Mouse (Mus musculus) embryonic facial prominence, embryonic 14.5 days (tissue): ENCODE results near the gene Tnk2. TPM values are rescaled to one million over a fixed set of nuclear protein-coding genes. Genes with fewer than 3 reads are reported as not detected.
A peak's percentile ranks its signal among the peaks of the same experiment; 100 is the strongest.

Experiments
- ATAC-seq: fragments of 200-750 bp; cut with Nextera tagmentation; 2 replicates; pipeline ENCODE4 v1.8.0; 2017; ENCODE audit warnings: low read depth, moderate number of reproducible peaks, moderate TSS enrichment
- DNase-seq: peaks from one replicate; pipeline ENCODE4 v3.0.0-alpha.2; 2015; ENCODE audit warnings: low spot score
- H3K27ac ChIP-seq: fragments of 300-500 bp; sonication (generic); replicated peaks from 2 replicates; pipeline ENCODE4 v1.5.1; 2014; ENCODE audit warnings: low read depth, mild to moderate bottlenecking, low read length, moderate library complexity
- H3K27me3 ChIP-seq: fragments of 300-500 bp; sonication (generic); replicated peaks from 2 replicates; pipeline ENCODE4 v1.6.1; 2014; ENCODE audit warnings: low read length; ENCODE audit not compliant: control insufficient read depth, insufficient read depth
- H3K36me3 ChIP-seq: fragments of 300-500 bp; sonication (generic); 2 replicates; pipeline ENCODE4 v1.6.1; 2014; ENCODE audit warnings: low read length, mixed read lengths; ENCODE audit not compliant: control insufficient read depth, insufficient read depth
- H3K4me1 ChIP-seq: fragments of 300-500 bp; sonication (generic); 2 replicates; pipeline ENCODE4 v1.6.1; 2014; ENCODE audit warnings: antibody characterized with exemption, low read length; ENCODE audit not compliant: control insufficient read depth, insufficient read depth
- H3K4me2 ChIP-seq: fragments of 300-500 bp; sonication (generic); 2 replicates; pipeline ENCODE4 v1.6.1; 2014; ENCODE audit warnings: low read depth, mild to moderate bottlenecking, low read length, moderate library complexity, mixed read lengths
- H3K4me3 ChIP-seq: fragments of 300-500 bp; sonication (generic); 2 replicates; pipeline ENCODE4 v1.5.1; 2014; ENCODE audit warnings: low read depth, mild to moderate bottlenecking, low read length
- H3K9ac ChIP-seq: fragments of 300-500 bp; sonication (generic); 2 replicates; pipeline ENCODE4 v1.6.1; 2014; ENCODE audit warnings: low read depth, mild to moderate bottlenecking, low read length, moderate library complexity, mixed read lengths
- H3K9me3 ChIP-seq: fragments of 300-500 bp; sonication (generic); 2 replicates; pipeline ENCODE4 v1.6.1; 2016; ENCODE audit warnings: low read length; ENCODE audit not compliant: control insufficient read depth
- WGBS: fragments of 180-500 bp; shearing (Covaris S2); extraction: QIAGEN DNeasy Blood & Tissue Kit; methylation state at CpG from one replicate; pipeline ENCODE4 v1.1.7; 2014; 5-methylcytosine and 5-hydroxymethylcytosine counted together
- polyA plus RNA-seq: library from polyadenylated mRNA; unstranded; fragments of >200 nt; fragmentation: Nextera tagmentation; extraction: Ambion mirVana; gene quantifications from 2 replicates; pipeline ENCODE4 v1.2.1, GENCODE M21; 2014

Gene Tnk2
- polyA plus RNA-seq, 1 experiment from 2014 or later: 14.8 TPM

- Histone ChIP-seq H3K4me3 (peak overlapping the region; percentile 83), H3K27ac (peak overlapping the region; percentile 91; the same call in 1 of the 2 replicates), H3K4me2 (peak overlapping the region; percentile 93), H3K36me3 (no peaks in the 10 kb centered on the region), H3K9ac (peak overlapping the region; percentile 84; the same call in 1 of the 2 replicates), H3K9me3 (no peaks in the 10 kb centered on the region), H3K4me1 (peaks cover 10% of the 10 kb centered on the region; the same call in 1 of the 2 replicates), H3K27me3 (no peaks in the 10 kb centered on the region)
- ATAC-seq: no peak
- DNase-seq: no peak
- WGBS: 10% methylated on average over 8 of the region's 8 CpGs
These were observed 35.3 kb upstream of the Tnk2 start for GRCm38 (mm10) chr16:32608344-32608711.

DNA sequence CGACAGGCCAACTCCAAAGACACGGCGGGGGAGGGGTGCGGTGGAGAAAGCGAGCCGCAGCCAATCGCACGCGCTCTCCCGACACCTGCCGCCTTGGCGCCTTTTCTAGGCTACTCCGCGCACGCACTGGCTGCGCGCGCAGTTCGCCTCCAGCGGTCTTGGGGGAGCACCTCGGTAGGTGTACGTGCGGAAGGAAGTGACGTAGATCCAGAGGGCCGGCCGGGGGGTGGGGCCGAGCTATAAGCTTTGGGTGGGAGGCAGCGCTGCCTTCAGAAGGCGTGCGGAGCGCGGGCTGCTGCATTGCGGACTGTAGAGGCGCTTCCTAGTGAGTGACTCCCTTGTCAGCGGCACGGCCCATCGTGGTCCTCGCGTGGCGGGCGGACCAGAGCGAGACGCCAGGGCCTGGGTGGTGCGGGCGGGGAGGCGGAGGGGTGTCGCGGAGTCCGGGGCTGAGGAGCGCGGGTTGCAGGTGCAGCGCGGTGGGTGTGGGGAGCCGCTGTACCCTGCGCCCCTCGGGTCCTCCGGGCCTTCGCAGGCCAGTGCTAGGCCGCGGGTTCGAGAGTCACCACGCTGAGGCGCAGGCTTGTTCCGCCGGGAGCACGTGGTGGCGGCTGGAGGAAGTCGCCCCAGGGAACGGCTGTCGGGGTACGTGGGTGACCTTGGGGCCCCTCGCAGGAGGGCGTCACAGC is 34.8 kb upstream of the Tnk2 start, which contains the start of gene Tfrc:
Gene Tfrc (plus strand): TSS at position 209 of the 689 bp plus-strand sequence.
- Histone ChIP-seq H3K4me1 (peaks cover 10% of the 10 kb centered on the region; the same call in 1 of the 2 replicates), H3K36me3 (no peaks in the 10 kb centered on the region), H3K27me3 (no peaks in the 10 kb centered on the region), H3K27ac (peak within 1 kb of the TSS; percentile 91), H3K9ac (peak within 1 kb of the TSS; percentile 84), H3K9me3 (no peaks in the 10 kb centered on the region), H3K4me2 (peak within 1 kb of the TSS; percentile 93), H3K4me3 (peak within 1 kb of the TSS; percentile 83)
- under 1% methylated on average over 47 of the region's 73 CpGs for WGBS
- DNase-seq (peak; percentile 99), ATAC-seq (peak; percentile 98)

- ATAC-seq (0 out of 2 replicates have a peak, but pooled peaks have one; percentile 2), DNase-seq (peak; percentile 57)
- no peaks in the 10 kb centered on the region for H3K9me3 ChIP-seq
- peak overlapping the region; percentile 91 for H3K27ac ChIP-seq
- H3K36me3 ChIP-seq: peaks cover 4% of the 10 kb centered on the region; the same call in 1 of the 2 replicates
- H3K4me3 ChIP-seq: peak overlapping the region; percentile 83
- no peaks in the 10 kb centered on the region for H3K27me3 ChIP-seq
- peak overlapping the region; percentile 93 for H3K4me2 ChIP-seq
- H3K9ac ChIP-seq: peak overlapping the region; percentile 84
- 0% methylated on average over 14 of the region's 14 CpGs for WGBS
- H3K4me1 ChIP-seq: peaks cover 10% of the 10 kb centered on the region; the same call in 1 of the 2 replicates
These were observed 34.3 kb upstream of the Tnk2 start for GRCm38 (mm10) chr16:32609401-32609779.

GRCm38 (mm10) chr16:32610460-32611255 is 33.0 kb upstream of the Tnk2 start:
- ATAC-seq (no peak), DNase-seq (no peak)
- H3K9ac ChIP-seq: no peak overlapping the region; the same call in 1 of the 2 replicates
- 87% methylated on average over 5 of the region's 5 CpGs for WGBS
- peaks cover 15% of the 10 kb centered on the region for H3K36me3 ChIP-seq
- no peaks in the 10 kb centered on the region for H3K27me3 ChIP-seq
- peak overlapping the region; percentile 83; the same call in 1 of the 2 replicates for H3K4me3 ChIP-seq
- H3K4me2 ChIP-seq: peak overlapping the region; percentile 93; the same call in 1 of the 2 replicates
- no peaks in the 10 kb centered on the region for H3K9me3 ChIP-seq
- no peak overlapping the region for H3K27ac ChIP-seq
- peaks cover 10% of the 10 kb centered on the region; the same call in 1 of the 2 replicates for H3K4me1 ChIP-seq

GRCm38 (mm10) chr16:32612052-32612451 is 31.6 kb upstream of the Tnk2 start:
- 89% methylated on average over 1 of the region's 1 CpGs for WGBS
- ATAC-seq: no peak
- H3K36me3 ChIP-seq: peaks cover 27% of the 10 kb centered on the region

DNA sequence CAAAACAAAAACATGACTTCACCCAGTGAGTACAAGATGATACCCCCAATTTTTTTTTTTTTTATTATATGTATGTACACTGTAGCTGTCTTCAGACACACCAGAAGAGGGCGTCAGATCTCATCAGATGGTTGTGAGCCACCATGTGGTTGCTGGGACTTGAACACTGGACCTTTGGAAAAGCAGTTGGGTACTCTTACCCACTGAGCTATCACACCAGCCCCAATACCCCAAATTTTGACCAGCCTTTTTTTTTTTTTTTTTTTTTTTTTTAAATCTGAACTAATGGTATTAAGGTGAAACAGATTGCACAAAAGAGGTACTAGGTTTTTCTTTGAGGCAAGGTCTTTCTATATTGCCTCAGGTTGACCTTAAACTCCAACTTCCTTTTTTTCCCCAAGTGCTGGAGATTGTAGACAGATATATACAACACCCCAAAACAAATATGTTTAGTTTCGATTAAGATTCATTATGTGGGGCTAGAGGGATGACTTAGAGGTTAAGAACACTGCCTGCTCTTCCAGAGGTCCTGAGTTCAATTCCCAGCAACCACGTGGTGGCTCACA is 30.3 kb upstream of the Tnk2 start:
- H3K27ac ChIP-seq: no peak overlapping the region
- WGBS: 74% methylated on average over 3 of the region's 3 CpGs
- DNase-seq (no peak), ATAC-seq (no peak)
- no peak overlapping the region for H3K9ac ChIP-seq
- peaks cover 35% of the 10 kb centered on the region for H3K36me3 ChIP-seq
- no peak overlapping the region for H3K4me3 ChIP-seq
- H3K4me1 ChIP-seq: peaks cover 8% of the 10 kb centered on the region; the same call in 1 of the 2 replicates
- no peaks in the 10 kb centered on the region for H3K9me3 ChIP-seq
- H3K27me3 ChIP-seq: no peaks in the 10 kb centered on the region
- H3K4me2 ChIP-seq: no peak overlapping the region

More at GRCm38 (mm10) chr16:32612052-32612451, 31.6 kb upstream of the Tnk2 start:
- DNase-seq: no peak
- H3K4me3 ChIP-seq: no peak overlapping the region
- H3K27me3 ChIP-seq: no peaks in the 10 kb centered on the region
- no peak overlapping the region for H3K27ac ChIP-seq
- H3K9me3 ChIP-seq: no peaks in the 10 kb centered on the region
- H3K4me2 ChIP-seq: no peak overlapping the region
- H3K9ac ChIP-seq: no peak overlapping the region
- H3K4me1 ChIP-seq: peaks cover 10% of the 10 kb centered on the region; the same call in 1 of the 2 replicates

DNA sequence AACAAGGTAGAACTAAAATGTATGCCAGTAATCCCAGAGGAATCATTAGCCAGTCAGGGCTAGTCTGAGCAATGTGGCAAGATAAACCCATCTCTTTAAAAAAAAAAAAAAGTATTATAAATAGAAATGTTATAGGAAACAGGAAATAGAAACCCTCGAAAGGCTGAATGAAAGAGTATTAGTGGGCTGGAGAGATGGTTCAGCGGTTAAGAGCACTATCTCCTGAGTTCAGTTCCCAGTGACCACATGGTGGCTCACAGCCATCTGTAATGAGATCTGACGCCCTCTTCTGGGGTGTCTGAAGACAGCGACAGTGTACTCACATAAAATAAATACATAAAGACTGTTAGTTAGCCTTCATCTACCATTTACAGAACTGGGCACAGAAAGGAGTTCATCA is 29.6 kb upstream of the Tnk2 start:
- Histone ChIP-seq H3K9ac (no peak overlapping the region), H3K27me3 (no peaks in the 10 kb centered on the region), H3K27ac (no peak overlapping the region), H3K4me2 (no peak overlapping the region), H3K4me1 (peaks cover 7% of the 10 kb centered on the region; the same call in 1 of the 2 replicates), H3K4me3 (no peak overlapping the region), H3K9me3 (no peaks in the 10 kb centered on the region), H3K36me3 (peaks cover 41% of the 10 kb centered on the region)
- no peak for ATAC-seq
- 67% methylated on average over 4 of the region's 4 CpGs for WGBS
- no peak for DNase-seq

DNA sequence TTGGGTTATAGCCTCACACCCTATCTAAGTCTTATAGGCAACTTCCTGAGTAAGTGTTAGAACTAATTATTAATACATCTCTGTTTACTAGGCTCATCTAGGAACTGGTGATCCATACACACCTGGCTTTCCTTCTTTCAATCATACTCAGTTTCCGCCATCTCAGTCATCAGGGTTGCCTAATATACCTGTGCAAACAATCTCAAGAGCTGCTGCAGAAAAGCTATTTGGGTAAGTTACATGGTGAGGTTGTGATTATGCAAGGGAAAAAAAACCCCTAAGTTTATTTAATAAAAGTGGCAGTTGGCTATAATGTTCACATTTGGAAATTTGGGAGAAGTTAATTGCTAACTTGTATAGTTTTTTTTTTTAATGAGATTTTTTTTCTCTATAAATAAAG is 24.7 kb upstream of the Tnk2 start:
- H3K4me2 ChIP-seq: no peak overlapping the region
- DNase-seq: no peak
- no peak for ATAC-seq
- 93% methylated on average over 1 of the region's 1 CpGs for WGBS
- H3K4me3 ChIP-seq: no peak overlapping the region
- H3K36me3 ChIP-seq: peaks cover 83% of the 10 kb centered on the region
- no peak overlapping the region for H3K9ac ChIP-seq
- H3K4me1 ChIP-seq: no peaks in the 10 kb centered on the region
- H3K27ac ChIP-seq: no peak overlapping the region
- H3K9me3 ChIP-seq: no peaks in the 10 kb centered on the region
- no peaks in the 10 kb centered on the region for H3K27me3 ChIP-seq
